Mouse (Mus musculus): ENCODE measurements around the gene Dennd6a. TPM values are rescaled to one million over a fixed set of nuclear protein-coding genes. Genes with fewer than 3 reads are reported as not detected.

Dennd6a gene
- 14.1 TPM for polyA plus RNA-seq (2017; shearing (Covaris generic))

GRCm38 (mm10) chr14:26573556-26573955 is at the start of gene Dennd6a:
Dennd6a (plus strand) TSS chr14:26573856.

GRCm38 (mm10) chr14:26534757-26535479 is 38.7 kb upstream of the Dennd6a start, which contains the start of gene Slmap:
Slmap (minus strand) TSS chr14:26534931.

DNA sequence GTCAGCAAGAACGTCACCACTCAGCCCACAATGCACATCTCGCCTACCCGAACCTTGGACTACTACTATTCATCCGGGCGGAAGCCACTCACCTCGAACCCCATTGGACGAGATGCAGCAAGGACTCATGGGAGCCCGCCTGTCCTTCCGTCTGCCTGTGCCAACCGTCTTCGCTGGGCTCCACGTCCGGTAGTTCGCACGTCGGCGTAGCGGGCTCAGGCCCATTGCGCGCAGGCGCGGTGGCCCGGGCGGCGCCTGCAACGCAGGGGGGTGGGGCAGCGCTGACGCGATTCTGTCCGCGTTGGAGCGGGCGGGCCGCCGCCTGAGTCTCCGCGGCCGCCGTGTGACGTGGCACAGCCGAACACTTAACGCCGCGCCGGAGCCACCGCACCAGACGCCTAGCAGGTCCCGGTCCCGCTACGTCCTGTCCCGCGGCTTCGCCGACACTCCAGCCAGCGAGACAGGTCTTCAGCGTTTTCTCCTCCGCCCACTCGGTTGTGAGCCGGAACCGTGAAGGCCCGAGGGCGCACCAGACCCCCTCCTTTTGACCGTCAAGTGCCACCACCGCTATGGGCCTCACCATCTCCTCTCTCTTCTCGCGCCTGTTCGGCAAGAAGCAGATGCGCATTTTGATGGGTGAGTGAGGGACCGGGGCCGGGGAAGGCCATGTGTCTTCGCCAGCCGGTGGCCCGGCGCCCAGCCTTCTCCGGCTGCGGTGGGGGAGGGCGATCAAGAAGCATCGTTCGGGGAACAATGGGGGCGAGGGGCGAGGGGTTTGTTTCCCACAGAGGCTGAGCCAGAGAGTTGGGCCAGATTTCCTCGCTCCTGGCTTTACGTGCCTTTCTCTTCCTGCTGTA is 64.4 kb downstream of the Dennd6a start, which contains the start of gene Arf4:
Gene Arf4 (plus strand): TSS at position 224 of the 857 bp plus-strand sequence.

GRCm38 (mm10) chr14:26669292-26670073 is 95.8 kb downstream of the Dennd6a start, which contains the start of gene Pde12:
Pde12 (minus strand) TSS chr14:26669883.

Other genes with a start within 250 kb of the Dennd6a start
- gene Slmap, start 38.9 kb upstream of the Dennd6a start, polyA plus RNA-seq (2017; shearing (Covaris generic)): 36.0 TPM
- 539 TPM for gene Arf4, start 64.2 kb downstream of the Dennd6a start, polyA plus RNA-seq (2017; shearing (Covaris generic))
- gene Pde12, start 96.0 kb downstream of the Dennd6a start, polyA plus RNA-seq (2017; shearing (Covaris generic)): 11.5 TPM
- gene Dnah12, start 119.4 kb downstream of the Dennd6a start, polyA plus RNA-seq (2017; shearing (Covaris generic)): 0.18 TPM